Mouse (Mus musculus) hindlimb bud, embryonic 11.5 days (tissue): Measurements from ENCODE around the gene Fndc3b.
"Not testable (repeated sequence)": the region's sequence is repeated elsewhere in the genome, so short reads cannot be mapped to it uniquely, and the experiment has no call there.

Experiments used
- DNase-seq: peaks from one replicate; pipeline ENCODE4 v3.0.0-alpha.2; 2012; ENCODE audit warnings: low read depth, low spot score; ENCODE audit errors: extremely low spot score

Gene Fndc3b

DNA sequence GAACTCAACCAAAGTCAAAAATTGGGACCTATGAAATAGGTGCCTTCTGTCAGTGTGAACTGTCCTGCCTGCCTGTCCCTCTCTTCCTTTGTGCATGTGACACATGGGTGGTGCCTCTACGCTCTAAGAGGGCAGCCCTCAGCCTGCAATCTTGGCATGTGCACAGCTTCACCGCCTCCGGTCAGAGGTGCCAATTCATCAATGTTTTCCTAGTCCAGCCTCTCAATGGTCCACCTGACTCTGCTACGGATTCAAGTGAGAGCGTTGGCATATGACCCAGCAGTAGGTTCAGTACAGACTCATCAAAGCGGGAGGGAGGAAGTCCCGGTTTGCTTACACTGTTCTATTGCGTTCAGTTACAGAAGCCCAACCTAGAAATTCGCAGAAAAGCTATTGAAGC lies 192.2 kb downstream of the Fndc3b start:
- no peak for DNase-seq

DNA sequence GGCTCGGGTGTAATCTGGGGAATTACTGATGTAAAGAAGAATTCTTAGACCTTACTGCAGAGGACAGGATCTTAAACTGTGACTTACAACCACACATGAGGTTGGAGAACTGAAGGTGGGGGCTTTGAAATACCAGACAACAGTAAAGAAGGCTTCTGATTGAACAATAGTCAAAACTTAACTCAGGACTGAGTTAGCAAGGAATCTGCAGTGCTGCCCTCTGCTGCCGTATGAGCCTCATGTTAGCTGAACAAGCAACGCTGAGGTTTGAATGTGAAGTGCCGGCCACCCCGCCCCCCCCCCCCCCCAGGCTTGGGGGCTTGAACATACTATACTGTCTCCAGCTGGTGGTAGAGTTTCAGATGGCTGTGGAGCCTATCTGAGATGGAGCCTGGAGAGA lies 194.6 kb downstream of the Fndc3b start:
- no peak for DNase-seq

DNA sequence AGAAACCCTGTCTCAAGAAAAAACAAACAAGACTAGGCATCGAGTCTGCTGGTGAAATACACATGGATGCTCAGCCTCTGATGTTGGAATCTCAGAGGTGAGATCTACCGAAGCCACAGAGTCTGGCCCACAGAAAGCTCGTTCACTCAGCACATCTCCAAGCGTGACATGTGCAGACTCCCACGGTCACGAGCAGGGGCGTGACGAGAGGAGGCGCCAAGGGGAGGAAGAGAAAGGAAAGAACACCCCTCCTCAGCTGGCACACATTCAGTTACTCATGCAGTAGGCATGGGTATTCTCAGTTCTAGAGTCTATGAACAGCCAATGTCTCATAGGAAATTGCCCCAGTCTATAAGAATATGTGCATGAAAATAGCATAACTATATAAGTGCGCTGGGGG lies 199.3 kb downstream of the Fndc3b start:
- no peak for DNase-seq

DNA sequence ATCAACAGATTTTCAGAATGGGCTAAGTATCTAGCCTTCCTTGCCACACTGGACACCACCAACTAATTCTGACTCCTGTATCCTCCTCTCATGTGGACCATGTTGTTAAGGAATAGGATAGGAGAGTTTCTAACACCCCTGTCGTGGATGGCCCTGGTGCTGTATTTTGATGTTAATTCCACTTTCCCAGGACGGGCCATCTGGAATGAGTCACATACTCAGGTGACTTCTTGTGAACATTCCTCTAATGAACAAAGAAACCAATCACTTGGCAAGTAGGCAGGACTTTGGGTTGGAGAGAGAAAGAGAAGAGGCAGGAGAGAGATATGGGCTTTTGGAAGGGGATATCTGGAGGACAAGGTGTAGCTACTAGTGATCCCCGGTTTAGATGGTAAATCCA lies 204.2 kb downstream of the Fndc3b start:
- DNase-seq: no peak

DNA sequence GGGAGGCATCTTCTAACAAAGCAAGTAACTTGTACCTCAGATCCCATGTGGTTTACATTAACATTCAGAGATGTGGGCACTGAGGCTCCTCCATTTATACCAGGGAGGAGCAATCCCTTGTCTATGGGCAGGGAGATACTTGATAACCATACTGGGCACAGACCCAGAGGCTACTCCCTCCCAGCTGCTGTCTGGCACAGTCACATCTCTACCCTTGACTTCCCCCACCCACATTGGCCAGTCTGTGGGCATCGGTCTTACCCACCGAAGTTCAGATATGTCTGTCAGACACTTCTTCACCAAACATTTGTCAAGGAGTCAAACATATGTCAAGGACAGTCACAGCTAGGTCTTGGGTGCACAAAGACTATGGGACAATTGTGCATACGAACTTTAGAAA lies 205.5 kb downstream of the Fndc3b start:
- DNase-seq: no peak

DNA sequence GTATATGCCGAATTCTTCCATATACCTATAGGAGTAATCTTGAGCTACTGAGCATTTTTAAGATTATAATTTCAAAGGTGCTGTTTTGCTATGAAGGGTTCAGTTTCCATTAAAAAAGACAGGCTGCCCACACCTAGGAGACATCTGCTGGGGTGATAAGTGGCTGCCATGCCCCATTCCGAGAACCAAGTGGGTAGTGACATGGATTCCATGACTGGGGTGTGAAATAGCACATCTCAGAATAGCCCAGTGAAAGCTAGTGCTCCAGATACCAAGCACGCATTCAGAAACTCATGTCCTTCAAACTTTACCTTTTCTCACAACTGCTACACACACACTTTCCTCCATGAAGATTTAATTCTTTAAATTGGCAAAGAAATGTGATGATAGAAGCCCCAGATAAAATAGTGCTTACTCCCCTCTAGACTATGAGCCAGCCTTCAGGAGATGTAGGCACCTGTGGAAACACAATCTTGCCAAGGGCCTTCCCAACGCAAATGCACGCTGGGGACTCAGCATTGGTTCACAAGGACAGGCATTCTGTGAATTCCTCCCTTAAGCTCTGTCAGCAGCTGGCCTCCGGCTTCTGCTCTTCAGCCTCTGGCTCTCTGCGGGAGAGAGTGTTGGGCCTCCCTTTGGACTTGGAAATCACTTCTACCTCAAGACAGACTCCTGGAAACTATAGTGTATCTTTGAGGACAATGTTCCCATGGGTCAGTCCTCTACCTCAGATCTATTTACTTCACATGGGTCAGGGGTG lies 207.6 kb downstream of the Fndc3b start:
- no peak for DNase-seq

DNA sequence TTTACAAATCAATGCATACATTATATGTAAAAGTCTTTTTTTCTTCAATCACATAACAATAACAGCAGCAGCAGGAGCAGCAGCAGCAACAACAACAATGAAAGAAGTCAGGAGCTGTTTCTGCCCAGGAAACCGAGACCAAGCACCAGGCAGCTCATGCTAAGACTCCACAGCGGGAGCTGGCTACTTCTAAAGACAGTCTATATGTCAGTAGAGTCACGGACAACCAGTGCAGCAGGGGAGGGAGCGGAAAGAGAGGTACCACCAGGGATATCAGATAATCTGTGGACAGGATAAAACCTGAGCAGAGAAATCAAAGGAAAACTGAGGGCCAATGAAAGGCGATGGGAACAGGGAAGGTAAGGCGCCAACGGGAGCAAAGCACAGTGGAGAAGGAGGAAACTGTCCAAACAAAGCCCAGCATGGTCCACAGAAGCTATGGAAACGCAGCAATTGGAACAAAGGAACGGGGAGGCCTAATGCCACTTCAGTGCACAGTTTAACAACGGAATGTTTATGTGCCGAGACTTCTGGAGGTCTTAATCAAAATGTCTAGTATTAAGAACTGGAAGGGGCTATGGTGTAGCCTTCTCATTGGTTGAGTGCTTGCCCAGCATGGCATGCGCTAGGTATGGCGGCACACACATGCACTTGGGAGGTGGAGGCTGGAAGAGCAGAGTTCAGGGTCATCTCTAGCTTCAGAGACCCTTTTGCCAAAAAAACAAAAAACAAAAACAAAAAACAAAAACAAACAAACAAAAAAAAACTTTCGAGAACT lies 215.6 kb downstream of the Fndc3b start:
- DNase-seq: no peak

DNA sequence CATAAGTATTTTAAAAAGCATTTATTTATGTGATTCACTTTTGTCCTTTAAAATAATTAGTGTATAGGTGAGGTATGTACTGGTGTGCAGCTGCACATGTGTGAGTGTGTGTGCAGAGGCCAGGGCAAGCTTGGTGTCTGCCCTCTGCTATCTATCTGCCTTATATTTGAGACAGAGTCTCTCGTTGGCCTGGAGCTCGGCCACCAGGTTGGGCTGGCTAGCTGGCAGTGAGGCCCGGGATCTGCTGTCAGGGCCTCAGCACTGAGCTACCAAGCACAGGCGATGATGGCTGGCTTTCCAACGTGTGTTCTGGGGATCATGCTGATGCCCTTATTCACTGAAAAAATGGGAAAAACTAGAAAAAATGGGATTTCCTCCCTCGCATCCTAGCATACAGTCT lies 216.4 kb downstream of the Fndc3b start:
- no peak for DNase-seq

DNA sequence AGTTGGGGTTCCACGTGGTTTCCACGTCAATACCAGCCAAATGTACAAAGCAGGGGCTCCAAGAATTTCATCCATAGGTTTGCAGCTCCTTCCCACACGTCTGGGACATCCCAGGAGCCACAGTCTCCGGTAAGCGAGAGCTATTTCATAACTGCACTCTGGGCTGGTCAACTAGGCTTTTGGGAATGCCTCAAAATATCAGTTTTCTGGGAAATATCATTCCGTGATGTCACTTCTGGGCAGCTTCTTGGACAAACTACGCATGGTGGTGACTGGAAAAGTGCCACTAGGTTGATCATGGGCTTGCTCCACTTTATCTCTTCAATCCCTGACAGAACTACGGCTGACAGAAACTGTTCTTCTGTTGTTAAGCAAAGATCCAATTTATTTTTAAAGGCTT lies 217.0 kb downstream of the Fndc3b start:
- DNase-seq: no peak

DNA sequence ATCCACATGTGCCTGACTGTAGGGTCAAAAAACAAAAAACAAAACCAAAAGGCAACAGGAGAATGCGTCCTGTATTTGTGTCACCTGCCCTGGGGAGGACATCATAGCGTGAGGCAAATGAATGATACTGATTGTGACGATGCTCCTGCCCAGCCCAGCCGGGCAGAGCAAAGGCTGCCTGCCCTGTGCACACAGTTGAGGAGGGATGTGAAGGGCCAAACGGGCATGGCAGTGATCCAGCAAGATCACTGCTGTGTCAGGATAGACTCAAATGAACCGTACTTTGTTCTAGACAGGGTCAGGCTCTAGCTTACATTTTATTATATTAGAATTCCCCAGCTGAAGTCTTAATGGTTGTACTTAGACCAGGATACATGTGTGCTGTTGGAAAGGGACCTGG lies 219.3 kb downstream of the Fndc3b start:
- DNase-seq: no peak

DNA sequence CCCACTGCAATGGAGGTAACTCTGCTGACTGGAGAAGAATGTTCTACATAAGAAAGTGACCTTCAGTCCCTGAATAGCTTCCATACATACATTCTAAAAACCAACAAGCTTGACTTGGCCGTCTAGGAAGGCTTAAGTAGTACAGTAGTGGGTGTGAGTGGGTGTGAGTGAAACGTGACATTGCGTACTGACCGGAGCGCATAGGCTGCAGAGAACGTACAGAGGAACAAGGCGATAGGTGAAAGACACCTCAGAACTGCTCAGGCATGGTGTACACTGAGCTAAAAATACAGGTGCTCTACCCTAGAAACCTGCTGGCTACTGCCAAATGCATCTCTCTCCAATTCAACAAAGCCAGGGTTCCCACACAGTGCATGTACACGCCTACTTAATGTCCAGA lies 219.7 kb downstream of the Fndc3b start:
- no peak for DNase-seq

DNA sequence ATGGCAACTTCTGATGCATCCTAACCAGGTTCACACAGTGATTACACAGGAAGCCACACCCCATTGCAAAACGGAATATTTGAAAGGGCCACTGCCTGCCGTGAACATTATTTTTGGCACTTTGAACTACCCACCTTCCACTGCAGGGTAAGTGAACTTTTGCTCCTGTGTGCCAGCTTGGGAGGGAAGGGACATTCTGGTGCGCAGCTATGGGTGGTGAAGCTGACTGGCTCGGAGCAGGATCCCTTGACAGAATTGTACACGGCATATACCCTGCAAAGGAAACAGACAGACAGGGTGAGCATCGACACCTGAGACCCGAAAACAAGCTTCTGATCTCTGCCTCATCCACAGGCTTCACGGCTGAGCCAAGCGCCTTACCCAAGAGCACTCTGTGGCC lies 220.2 kb downstream of the Fndc3b start:
- DNase-seq: no peak

DNA sequence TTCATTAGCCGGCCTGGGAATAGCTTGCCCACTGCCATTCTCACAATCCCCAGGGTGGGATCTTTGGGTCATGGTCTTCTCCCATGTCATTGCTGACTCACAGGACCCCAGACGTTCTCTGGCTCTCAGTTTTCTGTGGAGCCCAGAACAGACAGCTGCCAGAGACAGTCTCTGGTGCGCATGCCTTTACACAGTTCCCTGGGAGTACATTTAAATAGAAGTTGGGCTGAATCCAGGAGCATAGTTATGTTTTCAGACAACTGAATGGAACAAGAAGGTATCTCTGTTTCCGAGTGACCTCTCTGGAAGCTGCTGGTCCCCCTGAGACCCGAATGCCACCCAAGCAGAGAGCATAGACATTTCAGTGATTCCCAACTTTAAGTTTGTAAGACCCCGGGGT lies 221.6 kb downstream of the Fndc3b start:
- DNase-seq: no peak

DNA sequence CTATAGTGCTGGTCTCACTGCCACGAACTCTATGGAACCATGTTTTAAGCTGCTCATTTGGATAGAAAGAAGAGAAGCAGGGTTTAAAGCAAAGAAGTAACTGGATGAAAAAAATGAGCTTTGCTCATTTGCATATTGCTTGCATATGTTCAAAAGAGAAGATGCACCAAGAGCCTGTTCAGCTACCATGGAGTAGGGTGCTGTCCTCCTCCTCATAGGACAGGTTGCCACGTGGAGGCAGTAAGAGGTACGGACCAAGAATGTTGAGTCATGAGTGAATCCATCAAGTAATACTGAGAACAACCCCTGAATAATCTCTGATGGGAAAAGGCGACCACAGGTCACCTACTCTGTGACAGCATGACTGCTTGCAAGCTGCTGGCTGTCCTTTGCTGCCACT lies 226.0 kb downstream of the Fndc3b start:
- DNase-seq: no peak

DNA sequence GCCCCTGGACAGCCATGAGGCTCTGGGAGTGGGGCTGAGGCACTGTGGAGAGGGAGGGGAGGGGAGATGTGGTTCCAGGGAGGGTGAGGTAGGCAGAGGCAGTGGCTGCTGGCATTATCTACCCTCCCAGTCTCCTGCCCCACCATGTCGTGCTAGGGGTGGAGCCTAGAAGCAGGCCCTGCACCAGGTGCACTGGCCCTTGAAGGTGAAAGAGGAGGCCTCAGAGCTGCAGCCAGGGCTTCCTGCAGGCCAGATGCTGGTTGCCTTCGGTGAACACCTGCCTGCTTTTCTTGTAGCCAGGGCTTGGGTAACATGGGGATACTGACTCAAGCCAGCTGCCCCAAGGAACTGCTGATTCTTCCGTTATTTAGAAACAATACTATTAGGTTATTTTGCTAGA lies 226.4 kb downstream of the Fndc3b start:
- no peak for DNase-seq

DNA sequence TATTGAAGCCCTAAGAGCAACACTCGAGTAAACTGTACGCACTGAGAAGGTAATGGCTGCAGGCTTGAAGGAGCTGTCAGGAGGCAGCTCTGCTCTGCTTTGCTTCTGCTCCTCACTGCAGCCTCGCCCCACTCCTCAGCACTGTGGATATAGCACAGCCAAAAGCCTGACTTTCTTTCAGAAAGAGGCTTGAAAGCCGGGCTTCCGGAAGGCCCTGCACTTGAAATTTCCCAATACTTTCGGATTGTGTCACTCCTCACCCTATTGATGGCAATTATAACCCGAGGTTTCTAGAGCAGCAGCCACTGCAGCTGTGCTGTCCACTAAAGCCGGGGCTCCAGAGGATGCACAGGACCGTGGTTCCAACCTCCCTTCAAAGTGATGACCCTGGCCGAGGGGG lies 227.3 kb downstream of the Fndc3b start:
- no peak for DNase-seq

DNA sequence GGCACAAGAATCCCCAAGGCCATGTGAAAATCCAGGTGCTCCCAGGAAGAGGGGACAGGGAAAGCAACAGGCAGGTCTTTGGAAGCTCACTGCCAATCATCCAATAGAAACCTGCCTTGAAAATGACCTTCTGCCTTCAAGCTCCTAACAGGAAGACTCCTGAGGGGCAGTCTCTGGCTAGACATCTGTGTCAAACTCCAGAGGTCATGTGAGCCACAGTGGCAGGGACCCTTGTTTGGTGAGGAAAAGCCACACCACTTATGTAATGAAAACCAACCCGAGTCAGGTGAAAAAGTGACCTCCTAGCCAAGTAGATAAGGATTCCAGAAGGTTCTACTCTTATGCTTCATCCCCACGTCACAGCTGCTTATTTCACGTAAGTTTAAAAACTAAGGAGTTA lies 227.8 kb downstream of the Fndc3b start:
- no peak for DNase-seq

DNA sequence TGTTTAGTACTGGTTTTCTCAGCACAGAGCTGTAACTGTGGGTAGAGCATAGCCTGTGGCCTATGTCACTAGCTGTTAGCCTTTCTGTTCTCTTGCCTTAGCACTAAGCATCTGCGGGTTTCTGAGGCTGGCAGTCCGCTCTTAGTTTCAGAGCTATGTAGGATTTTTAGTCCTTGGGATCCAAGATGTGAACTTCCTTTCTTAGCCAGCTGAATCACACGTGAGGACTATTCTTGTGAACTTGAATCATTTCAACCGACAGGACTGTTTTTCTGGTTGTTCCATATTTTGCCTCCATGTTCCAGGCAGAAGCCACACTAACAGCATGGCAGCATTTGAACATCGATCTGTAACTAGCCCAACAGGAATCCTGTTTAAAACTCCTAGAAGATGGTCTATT lies 229.4 kb downstream of the Fndc3b start:
- DNase-seq: no peak

DNA sequence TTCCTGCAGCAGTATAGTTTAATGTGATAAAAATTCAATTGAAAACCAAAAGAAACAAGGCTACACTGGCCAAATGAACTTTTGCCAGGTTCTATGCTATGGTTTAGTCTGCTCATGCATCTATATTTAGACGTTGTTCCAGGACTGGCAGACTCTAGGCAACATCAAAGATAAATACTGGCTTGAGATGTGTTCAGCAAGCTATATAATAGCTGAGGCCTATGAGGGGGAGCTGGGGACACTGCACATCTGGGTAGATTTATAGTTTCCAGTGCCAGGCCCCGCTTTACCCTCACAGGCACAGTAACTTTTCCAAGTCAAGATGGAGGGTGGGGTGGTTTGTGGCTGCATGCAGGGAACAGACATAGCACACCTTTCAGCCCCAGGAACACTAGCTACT lies 231.7 kb downstream of the Fndc3b start:
- DNase-seq: no peak

DNA sequence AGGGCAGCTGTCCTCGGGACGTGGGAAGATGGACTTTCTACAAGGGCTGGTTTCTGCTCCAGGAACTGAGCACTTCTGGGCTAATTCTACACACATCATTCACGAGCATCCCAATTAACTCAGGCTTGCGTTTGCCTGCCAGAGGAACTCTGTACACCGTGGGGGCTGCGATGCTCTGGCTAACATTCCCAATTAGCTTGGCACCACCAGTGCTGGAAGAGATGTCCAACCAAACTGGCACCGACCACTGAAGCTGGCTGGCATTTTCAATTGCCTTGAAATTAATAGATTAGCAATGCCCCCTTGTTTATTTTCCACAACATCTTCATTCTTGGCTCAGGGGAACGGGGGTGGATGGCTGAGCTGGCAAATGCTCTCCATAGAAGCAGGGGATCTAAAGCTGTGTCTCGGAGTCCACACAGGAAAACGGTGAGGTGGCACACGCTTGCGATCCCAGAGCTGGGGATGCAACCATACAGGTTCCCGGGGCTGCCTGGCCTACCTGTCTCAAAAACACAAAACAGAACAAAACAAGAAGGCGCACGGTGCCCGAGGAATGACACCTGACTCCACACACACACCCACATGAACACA lies 232.4 kb downstream of the Fndc3b start:
- DNase-seq: no peak

DNA sequence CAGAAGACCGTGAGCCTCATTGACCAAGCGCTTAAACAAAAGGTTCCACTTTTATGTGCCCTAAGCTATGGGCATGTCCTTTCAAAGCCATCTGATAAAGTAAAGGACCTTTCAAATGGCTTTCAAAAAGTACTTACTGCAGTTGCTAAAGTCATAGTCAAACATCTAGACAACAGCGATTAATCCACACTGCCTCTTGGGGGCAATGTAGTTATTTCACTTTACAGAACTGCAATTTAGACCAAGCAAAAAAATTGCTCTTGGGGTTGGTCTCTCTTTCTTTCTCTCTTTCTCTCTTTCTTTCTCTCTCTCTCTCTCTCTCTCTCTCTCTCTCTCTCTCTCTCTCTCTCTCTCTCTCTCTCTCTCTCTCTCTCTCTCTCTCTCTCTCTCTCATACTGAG lies 233.4 kb downstream of the Fndc3b start:
- DNase-seq: not testable (repeated sequence)

DNA sequence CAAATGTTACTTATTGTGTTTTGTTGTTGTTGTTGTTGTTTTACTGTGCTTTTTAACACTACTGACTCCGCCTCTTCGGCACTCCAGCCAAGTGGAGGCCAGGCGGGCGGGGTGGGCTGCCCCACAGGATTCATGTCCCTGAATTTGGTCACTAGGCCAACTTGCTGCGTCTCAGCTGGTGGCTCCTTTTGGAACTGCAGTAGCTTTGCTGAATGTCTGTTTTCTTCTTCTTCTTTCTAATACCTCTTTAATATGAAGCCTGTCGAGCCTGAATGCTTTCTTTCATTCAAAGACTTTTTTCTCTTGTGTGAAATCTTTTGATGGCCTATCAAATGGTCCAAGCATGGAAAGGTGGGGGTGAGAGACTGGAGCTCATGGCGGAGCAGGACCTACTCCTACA lies 235.2 kb downstream of the Fndc3b start:
- no peak for DNase-seq
